Mouse (Mus musculus): ENCODE results near the gene Ubb. TPM values are rescaled to one million over a fixed set of nuclear protein-coding genes. Genes with fewer than 3 reads are reported as not detected.
A peak's percentile ranks its signal among the peaks of the same experiment; 100 is the strongest.

Gene Ubb
- polyA plus RNA-seq, 1 experiment from 2014 or later: 3,178 TPM

GRCm38 (mm10) chr11:62543991-62544390, 7.0 kb upstream of the Ubb start:
- WGBS: 84% methylated on average over 3 of the region's 3 CpGs
- no peak overlapping the region for H3K27ac ChIP-seq (ENCODE audit: low read depth, low read length)
- no peak overlapping the region for H3K4me2 ChIP-seq (replicated peaks; ENCODE audit: low read depth, low read length)
- H3K9me3 ChIP-seq (ENCODE audit: control insufficient read depth, low read length): no peaks in the 10 kb centered on the region
- H3K4me3 ChIP-seq (ENCODE audit: low read length): no peak overlapping the region
- no peaks in the 10 kb centered on the region for H3K4me1 ChIP-seq (ENCODE audit: control insufficient read depth, insufficient read depth, low read length)
- H3K36me3 ChIP-seq (ENCODE audit: control insufficient read depth, insufficient read depth, low read length): no peaks in the 10 kb centered on the region
- ATAC-seq (ENCODE audit: low FRiP score, low TSS enrichment): no peak
- H3K27me3 ChIP-seq (ENCODE audit: control insufficient read depth, insufficient read depth, low read length): no peaks in the 10 kb centered on the region
- no peak overlapping the region for H3K9ac ChIP-seq (ENCODE audit: low read depth, low read length)

GRCm38 (mm10) chr11:62549782-62550181, 1.2 kb upstream of the Ubb start:
- Histone ChIP-seq H3K9me3 (ENCODE audit: control insufficient read depth, low read length) (no peaks in the 10 kb centered on the region), H3K4me2 (replicated peaks; ENCODE audit: low read depth, low read length) (peak overlapping the region; percentile 90), H3K27ac (ENCODE audit: low read depth, low read length) (peak overlapping the region; percentile 98; the same call in 1 of the 2 replicates), H3K9ac (ENCODE audit: low read depth, low read length) (peak overlapping the region; percentile 92; the same call in 1 of the 2 replicates), H3K27me3 (ENCODE audit: control insufficient read depth, insufficient read depth, low read length) (no peaks in the 10 kb centered on the region), H3K4me1 (ENCODE audit: control insufficient read depth, insufficient read depth, low read length) (peaks cover 10% of the 10 kb centered on the region; the same call in 1 of the 2 replicates), H3K4me3 (ENCODE audit: low read length) (peak overlapping the region; percentile 78), H3K36me3 (ENCODE audit: control insufficient read depth, insufficient read depth, low read length) (peaks cover 18% of the 10 kb centered on the region)
- WGBS: 14% methylated on average over 5 of the region's 5 CpGs
- no peak for ATAC-seq (ENCODE audit: low FRiP score, low TSS enrichment)

- H3K9me3 ChIP-seq (ENCODE audit: control insufficient read depth, low read length): no peaks in the 10 kb centered on the region
- no peaks in the 10 kb centered on the region for H3K27me3 ChIP-seq (ENCODE audit: control insufficient read depth, insufficient read depth, low read length)
- ATAC-seq (ENCODE audit: low FRiP score, low TSS enrichment): peak; percentile 16; the same call in 1 of the 2 replicates
- peak overlapping the region; percentile 98 for H3K27ac ChIP-seq (ENCODE audit: low read depth, low read length)
- peak overlapping the region; percentile 90 for H3K4me2 ChIP-seq (replicated peaks; ENCODE audit: low read depth, low read length)
- H3K9ac ChIP-seq (ENCODE audit: low read depth, low read length): peak overlapping the region; percentile 92
- peaks cover 14% of the 10 kb centered on the region for H3K4me1 ChIP-seq (ENCODE audit: control insufficient read depth, insufficient read depth, low read length)
- H3K36me3 ChIP-seq (ENCODE audit: control insufficient read depth, insufficient read depth, low read length): peaks cover 23% of the 10 kb centered on the region
- WGBS: under 1% methylated on average over 11 of the region's 11 CpGs
- peak overlapping the region; percentile 78 for H3K4me3 ChIP-seq (ENCODE audit: low read length)
Measured at GRCm38 (mm10) chr11:62550227-62550685, 715 bp upstream of the Ubb start.

- no peaks in the 10 kb centered on the region for H3K27me3 ChIP-seq (ENCODE audit: control insufficient read depth, insufficient read depth, low read length)
- peaks cover 17% of the 10 kb centered on the region for H3K4me1 ChIP-seq (ENCODE audit: control insufficient read depth, insufficient read depth, low read length)
- peak overlapping the region; percentile 42 for H3K4me2 ChIP-seq (replicated peaks; ENCODE audit: low read depth, low read length)
- ATAC-seq (ENCODE audit: low FRiP score, low TSS enrichment): peak; percentile 85
- peaks cover 26% of the 10 kb centered on the region for H3K36me3 ChIP-seq (ENCODE audit: control insufficient read depth, insufficient read depth, low read length)
- peak overlapping the region; percentile 78 for H3K4me3 ChIP-seq (ENCODE audit: low read length)
- peak overlapping the region; percentile 92 for H3K9ac ChIP-seq (ENCODE audit: low read depth, low read length)
- under 1% methylated on average over 58 of the region's 58 CpGs for WGBS
- no peaks in the 10 kb centered on the region for H3K9me3 ChIP-seq (ENCODE audit: control insufficient read depth, low read length)
- peak overlapping the region; percentile 83 for H3K27ac ChIP-seq (ENCODE audit: low read depth, low read length)
Measured at GRCm38 (mm10) chr11:62551226-62552119, 502 bp downstream of the Ubb start.

GRCm38 (mm10) chr11:62553186-62553585, 2.2 kb downstream of the Ubb start:
- Histone ChIP-seq H3K9ac (ENCODE audit: low read depth, low read length) (peak overlapping the region; percentile 48; the same call in 1 of the 2 replicates), H3K4me2 (replicated peaks; ENCODE audit: low read depth, low read length) (peak overlapping the region; percentile 97), H3K9me3 (ENCODE audit: control insufficient read depth, low read length) (no peaks in the 10 kb centered on the region), H3K36me3 (ENCODE audit: control insufficient read depth, insufficient read depth, low read length) (peaks cover 26% of the 10 kb centered on the region), H3K4me3 (ENCODE audit: low read length) (peak overlapping the region; percentile 59), H3K27ac (ENCODE audit: low read depth, low read length) (no peak overlapping the region), H3K4me1 (ENCODE audit: control insufficient read depth, insufficient read depth, low read length) (peaks cover 17% of the 10 kb centered on the region), H3K27me3 (ENCODE audit: control insufficient read depth, insufficient read depth, low read length) (no peaks in the 10 kb centered on the region)
- ATAC-seq (ENCODE audit: low FRiP score, low TSS enrichment): no peak
- 27% methylated on average over 1 of the region's 1 CpGs for WGBS

- no peak for ATAC-seq (ENCODE audit: low FRiP score, low TSS enrichment)
- H3K9me3 ChIP-seq (ENCODE audit: control insufficient read depth, low read length): no peaks in the 10 kb centered on the region
- WGBS: 84% methylated on average over 5 of the region's 5 CpGs
- peaks cover 26% of the 10 kb centered on the region for H3K36me3 ChIP-seq (ENCODE audit: control insufficient read depth, insufficient read depth, low read length)
- H3K4me3 ChIP-seq (ENCODE audit: low read length): peak overlapping the region; percentile 59
- H3K27ac ChIP-seq (ENCODE audit: low read depth, low read length): no peak overlapping the region
- peaks cover 17% of the 10 kb centered on the region for H3K4me1 ChIP-seq (ENCODE audit: control insufficient read depth, insufficient read depth, low read length)
- H3K4me2 ChIP-seq (replicated peaks; ENCODE audit: low read depth, low read length): peak overlapping the region; percentile 97
- H3K27me3 ChIP-seq (ENCODE audit: control insufficient read depth, insufficient read depth, low read length): no peaks in the 10 kb centered on the region
- H3K9ac ChIP-seq (ENCODE audit: low read depth, low read length): peak overlapping the region; percentile 48; the same call in 1 of the 2 replicates
Measured at GRCm38 (mm10) chr11:62553633-62554032, 2.7 kb downstream of the Ubb start.

- no peak for ATAC-seq (ENCODE audit: low FRiP score, low TSS enrichment)
- WGBS: 82% methylated on average over 5 of the region's 5 CpGs
Measured at GRCm38 (mm10) chr11:62554163-62554855, 3.3 kb downstream of the Ubb start.

GRCm38 (mm10) chr11:62554934-62555517, 4.1 kb downstream of the Ubb start:
- H3K27me3 ChIP-seq (ENCODE audit: control insufficient read depth, insufficient read depth, low read length): no peaks in the 10 kb centered on the region
- H3K4me2 ChIP-seq (replicated peaks; ENCODE audit: low read depth, low read length): peak overlapping the region; percentile 97
- no peaks in the 10 kb centered on the region for H3K9me3 ChIP-seq (ENCODE audit: control insufficient read depth, low read length)
- peak overlapping the region; percentile 59; the same call in 1 of the 2 replicates for H3K4me3 ChIP-seq (ENCODE audit: low read length)
- no peak for ATAC-seq (ENCODE audit: low FRiP score, low TSS enrichment)
- peaks cover 26% of the 10 kb centered on the region for H3K36me3 ChIP-seq (ENCODE audit: control insufficient read depth, insufficient read depth, low read length)
- H3K4me1 ChIP-seq (ENCODE audit: control insufficient read depth, insufficient read depth, low read length): peaks cover 20% of the 10 kb centered on the region
- H3K27ac ChIP-seq (ENCODE audit: low read depth, low read length): no peak overlapping the region
- H3K9ac ChIP-seq (ENCODE audit: low read depth, low read length): no peak overlapping the region

More at GRCm38 (mm10) chr11:62554163-62554855, 3.3 kb downstream of the Ubb start:
- Histone ChIP-seq H3K4me3 (ENCODE audit: low read length) (peak overlapping the region; percentile 59), H3K4me2 (replicated peaks; ENCODE audit: low read depth, low read length) (peak overlapping the region; percentile 97), H3K27me3 (ENCODE audit: control insufficient read depth, insufficient read depth, low read length) (no peaks in the 10 kb centered on the region), H3K27ac (ENCODE audit: low read depth, low read length) (no peak overlapping the region), H3K9me3 (ENCODE audit: control insufficient read depth, low read length) (no peaks in the 10 kb centered on the region), H3K4me1 (ENCODE audit: control insufficient read depth, insufficient read depth, low read length) (peaks cover 18% of the 10 kb centered on the region), H3K36me3 (ENCODE audit: control insufficient read depth, insufficient read depth, low read length) (peaks cover 26% of the 10 kb centered on the region), H3K9ac (ENCODE audit: low read depth, low read length) (peak overlapping the region; percentile 15; the same call in 1 of the 2 replicates)
